Mouse (Mus musculus) lung, postnatal 0 days (tissue): ENCODE measurements around the gene Papola.

ENCODE experiments used
- CTCF ChIP-seq: IDR thresholded peaks from 2 replicates; pipeline ENCODE4 v1.5.1; 2016; ENCODE audit warnings: antibody characterized with exemption, mild to moderate bottlenecking
- EP300 ChIP-seq: IDR thresholded peaks from 2 replicates; pipeline ENCODE4 v1.6.1; 2016; ENCODE audit warnings: antibody characterized with exemption, mild to moderate bottlenecking, control low read depth

DNA sequence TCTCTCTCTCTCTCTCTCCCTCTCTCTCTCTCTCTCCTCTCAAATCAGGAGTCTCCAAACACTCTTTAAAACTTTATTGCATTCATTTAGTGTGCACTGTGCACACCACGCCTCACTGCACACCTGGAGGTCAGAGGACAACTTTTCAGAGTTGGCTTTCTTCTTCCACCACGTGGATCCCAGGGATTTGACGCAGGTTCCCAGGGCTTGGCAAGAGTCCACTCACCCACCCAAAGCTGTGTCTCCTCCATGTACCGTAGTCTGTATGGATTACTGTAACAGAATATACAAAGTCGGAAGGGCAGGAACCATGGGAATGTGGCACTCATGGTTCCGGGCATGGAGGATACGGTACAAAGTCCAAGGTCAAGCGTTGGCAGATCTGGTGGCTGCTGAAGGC is 44.8 kb upstream of the Papola start:
- TF ChIP-seq CTCF (no peak), EP300 (no peak)
